Mouse (Mus musculus): ENCODE results near the gene Spef1.

Gene Spef1

DNA sequence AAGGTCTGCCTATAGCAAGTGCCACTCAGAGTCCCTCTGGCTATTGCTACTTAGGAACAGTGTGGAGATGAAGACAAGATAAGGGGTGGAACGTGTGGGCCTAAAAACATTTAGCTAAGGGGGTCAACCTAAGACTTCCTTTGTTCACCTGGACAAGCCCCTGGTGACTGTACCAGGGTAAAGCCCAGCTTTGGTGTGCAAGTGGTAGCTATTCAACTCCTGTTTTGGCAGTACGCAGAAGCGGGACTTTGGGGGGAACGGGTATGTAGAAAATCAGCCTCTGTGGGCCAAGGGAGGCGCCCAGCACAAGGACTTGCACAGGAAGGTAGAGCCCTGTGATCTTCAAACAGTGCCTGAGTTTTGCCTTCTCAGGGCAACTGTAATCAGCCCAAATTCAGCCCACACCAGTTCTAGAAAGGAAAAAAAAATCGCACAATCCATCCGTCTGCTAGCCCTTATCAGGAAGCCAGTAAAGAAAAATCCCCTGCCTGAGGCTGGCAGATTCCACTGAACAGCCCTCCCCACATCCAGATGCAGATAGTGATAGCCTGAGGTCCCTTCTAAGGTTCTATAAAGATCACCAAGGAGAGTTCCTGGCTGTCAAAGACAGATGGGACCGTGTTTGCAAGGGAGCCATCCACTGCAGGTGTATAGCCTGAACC lies 18.6 kb upstream of the Spef1 start:
- no peak for DNase-seq

DNA sequence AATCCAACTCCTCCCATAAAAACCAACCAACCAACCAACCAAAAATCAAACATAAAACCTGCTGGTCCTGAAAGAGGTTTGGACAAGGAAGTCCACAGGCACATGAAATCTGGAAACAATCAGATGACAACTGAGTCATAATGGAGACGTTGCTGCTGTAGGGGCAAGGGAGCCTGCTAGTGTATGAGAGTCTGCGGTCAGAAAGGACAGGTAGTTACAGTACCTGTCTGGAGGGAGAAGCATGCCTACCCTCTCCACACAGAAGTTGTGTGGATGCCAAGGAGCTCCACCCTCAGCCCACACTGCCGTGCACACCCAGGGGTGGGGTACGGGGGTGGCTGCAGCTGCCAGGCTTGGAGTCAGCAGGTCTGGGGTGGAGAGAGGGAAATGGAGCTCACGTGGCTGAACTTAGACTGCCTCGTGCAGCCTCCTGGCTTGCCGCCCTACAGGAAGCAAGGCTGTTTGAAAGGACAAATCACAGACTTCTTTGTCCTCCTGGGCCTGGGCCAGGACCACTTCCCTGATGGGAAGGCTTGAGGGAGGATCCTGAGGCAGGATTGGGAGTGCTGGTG lies 17.4 kb upstream of the Spef1 start:
- DNase-seq = peak; percentile 24

DNA sequence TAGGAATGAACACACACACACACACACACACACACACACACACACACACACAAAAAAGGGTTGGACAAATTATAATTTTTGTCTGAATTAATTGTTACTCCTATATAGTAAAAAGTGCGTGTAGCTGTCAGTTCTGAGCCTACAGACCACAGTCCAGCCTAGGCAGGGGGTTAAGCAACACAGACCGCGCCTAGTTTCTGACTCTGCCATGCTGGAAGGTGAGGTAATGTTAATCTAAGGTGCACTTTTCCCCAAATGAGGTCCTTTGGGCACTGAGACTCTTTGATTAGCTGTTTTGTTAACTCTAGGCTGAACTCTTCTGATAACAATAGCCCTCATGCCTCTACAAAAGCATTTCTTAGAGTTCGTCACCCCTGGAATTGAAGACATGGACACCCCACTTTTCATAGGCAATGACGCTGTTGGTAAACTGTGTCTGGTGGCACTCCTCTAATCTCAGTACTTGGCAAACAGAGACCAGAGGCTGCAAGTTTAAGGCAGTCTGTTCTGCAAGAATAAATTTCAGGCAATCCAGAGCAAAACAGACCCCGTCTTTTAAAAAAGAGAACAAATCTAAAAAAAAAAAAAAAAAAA lies 16.8 kb upstream of the Spef1 start:
- no peak for DNase-seq

DNA sequence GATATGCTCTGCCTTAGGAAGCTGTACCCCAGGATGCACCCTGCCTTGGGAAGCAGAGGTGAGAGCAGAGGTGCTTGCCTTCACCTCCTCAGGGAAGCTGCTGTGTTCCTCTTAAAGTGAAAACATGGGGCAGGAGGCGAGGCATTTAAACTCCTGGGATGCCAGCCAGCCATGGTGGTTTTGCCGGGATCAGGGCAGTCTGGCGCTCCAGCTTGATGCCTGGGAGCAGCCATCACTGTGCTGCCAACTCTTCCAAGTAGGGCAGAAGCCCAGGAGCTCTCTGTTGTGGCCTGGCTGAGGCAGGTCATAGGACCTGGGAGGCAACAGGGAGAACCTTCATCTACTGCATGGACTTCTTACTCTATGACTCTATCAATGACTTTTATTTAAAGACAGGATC lies 14.2 kb upstream of the Spef1 start:
- DNase-seq = no peak

DNA sequence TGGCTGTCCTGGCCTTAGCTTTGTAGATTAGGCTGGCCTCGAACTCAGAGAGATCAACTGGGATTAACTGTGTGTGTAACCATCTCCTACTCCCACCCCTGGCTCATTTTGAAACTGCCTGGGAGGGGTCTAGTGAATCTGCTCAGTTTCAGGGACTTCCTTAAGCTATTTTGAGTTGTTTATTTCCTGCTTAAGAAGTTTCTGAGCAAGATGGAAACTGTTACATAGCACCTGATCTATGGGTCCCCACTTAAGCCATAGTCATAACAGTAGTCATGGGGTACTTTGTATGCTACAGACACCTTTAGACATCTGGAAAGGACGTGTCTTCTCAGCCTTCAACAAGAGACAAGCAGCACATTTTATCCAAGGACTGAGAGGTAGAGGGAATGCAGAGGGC lies 13.6 kb upstream of the Spef1 start:
- no peak for DNase-seq

DNA sequence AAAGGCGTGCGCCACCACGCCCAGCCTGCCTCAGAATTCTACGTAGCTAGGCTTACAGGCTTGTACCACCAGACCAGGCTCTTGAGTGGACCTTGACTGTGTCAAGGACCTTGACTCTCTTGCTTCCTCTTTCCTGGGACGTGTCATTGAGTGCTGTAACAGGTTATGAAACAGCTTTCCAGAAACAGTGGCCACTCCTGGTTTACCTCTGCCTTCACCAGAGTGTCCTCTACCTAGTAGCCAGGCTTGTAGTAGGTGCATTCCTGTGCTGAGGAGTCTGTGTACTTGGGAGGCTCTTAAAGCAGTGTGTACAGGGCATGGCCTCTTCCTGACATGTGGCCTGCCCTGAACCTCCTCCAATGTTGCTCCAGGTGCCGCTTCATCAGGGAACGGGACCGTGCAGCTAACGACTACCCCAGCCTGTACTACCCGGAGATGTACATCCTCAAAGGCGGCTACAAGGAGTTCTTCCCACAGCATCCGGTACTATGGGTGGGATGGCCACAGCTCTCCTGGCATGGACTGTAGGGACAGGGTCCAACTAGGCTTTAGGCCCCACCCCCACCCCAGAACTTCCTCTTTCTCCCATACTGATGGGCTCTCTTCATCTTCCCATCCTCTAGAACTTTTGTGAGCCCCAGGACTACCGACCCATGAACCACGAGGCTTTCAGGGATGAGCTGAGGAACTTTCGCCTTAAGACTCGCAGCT lies 9.7 kb upstream of the Spef1 start:
- DNase-seq = no peak

DNA sequence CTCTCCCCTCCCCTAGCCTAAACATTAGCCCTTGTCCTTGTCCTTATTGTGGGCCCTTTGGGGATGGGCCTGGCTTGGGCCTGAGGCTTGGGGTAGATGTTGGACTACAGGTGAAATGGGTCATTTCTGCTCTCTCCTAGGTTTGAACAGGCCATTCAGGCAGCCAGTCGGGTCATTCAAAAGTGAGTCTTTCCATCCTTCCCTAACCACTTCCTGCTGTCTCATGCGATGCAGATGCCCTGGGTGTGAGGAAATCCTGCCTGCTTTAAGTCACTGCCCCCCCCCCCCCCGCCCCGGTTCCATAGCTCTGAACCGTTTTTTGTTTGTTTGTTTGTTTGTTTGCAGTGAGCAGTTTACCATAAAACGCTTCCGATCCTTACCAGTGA lies 3.9 kb upstream of the Spef1 start:
- DNase-seq = no peak

DNA sequence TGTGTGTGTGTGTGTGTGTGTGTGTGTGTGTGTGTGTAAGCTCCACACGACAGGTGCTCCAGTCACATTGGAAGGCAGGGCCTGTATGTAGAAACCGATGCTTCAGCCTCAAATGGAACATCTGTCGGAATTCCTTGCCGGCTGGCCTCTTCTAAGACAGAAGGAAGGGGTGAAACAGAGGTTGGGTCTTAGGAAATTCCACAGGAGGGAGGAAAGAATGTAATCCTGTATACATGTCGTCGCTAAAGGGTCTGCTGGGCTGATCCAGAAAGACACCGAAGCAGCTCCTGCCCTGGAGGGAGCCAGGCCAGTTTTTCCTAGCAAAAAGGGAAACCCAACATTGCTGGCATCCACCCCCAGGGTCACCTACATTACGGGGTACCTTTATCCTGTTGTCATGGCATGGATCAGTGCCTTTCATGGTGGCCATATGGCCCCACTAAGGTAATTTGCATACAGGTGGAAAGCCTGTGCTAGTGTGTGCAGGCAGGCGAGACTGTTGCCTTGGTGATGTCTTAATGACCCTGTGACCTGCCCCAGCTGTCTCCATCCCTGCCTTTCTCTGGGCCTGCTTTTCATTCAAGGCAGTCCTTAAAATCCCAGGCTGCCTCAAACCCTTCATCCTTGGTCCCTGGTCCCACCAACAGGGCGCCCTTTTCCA lies 3.4 kb upstream of the Spef1 start:
- no peak for DNase-seq

DNA sequence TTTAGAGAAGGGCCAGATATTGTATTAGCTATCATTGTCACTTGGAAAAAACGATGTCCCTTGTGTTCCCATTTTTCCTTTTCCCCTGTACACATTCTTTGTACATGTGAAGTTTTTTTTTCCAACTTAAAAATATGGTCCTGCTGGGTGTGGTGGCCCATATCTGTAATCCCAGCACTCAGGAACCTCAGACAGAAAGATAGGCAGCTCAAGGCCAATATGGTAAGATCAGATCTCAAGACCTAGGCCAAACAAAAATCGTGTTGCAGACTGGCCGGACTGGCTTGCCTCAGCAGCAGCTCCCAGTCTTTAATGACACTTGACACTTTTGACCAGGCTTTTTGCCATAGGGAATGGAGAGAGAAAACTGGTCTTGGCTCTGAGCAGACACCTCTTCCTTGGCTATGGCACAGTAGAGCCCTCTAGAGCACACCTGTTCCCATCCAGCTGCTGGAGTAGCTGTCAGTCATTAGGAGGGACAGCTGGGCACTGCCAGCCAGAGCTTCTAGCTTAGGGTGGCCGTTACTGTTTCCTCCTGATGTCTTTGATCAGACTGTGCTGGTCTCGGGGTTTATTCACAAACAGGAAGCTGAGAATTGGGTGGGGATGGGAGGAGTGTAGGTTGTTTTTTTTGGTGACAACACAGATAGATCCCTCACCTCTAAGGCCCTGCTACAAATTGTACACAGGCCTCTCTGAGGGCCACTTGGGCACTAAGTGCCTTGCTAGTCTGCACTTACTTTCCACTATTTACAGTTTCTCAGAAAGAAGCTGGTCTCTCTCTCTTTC lies 2.6 kb upstream of the Spef1 start:
- DNase-seq = no peak

DNA sequence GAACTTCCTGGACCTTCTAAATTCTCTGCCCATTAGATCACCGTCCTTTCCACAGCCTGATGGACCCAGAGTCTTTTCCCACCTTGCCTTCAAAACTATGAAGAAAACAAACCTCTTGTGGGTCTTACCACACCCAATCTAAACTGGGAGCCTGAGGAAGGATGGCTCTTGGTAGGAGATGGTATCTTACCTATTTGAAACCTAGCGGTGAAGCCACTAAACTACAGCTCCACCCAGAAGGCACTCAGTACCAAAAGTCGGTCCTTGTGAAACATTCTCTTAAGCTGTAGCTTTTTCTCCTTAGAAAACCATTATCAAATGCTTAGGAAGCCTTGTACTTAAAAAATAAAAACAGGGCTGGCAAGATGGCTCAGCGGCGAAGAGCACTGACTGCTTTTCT lies 1.2 kb upstream of the Spef1 start:
- DNase-seq = no peak

DNA sequence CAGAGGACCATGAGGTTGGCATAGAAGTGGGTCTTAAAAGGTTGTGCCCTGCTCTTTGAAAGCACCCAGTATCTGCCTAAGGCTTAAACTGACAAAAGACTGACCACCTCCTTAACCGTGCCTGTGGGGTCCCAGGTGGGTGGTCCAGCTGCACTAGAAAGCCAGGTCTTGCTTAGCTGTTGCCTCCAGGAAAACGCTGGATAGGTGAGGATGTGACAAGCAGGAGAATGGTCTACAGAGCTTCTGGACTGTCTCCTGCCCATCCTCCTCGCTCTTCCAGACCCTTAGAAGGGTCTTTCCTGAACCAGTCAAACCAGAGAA lies 480 bp upstream of the Spef1 start:
- no peak for DNase-seq

DNA sequence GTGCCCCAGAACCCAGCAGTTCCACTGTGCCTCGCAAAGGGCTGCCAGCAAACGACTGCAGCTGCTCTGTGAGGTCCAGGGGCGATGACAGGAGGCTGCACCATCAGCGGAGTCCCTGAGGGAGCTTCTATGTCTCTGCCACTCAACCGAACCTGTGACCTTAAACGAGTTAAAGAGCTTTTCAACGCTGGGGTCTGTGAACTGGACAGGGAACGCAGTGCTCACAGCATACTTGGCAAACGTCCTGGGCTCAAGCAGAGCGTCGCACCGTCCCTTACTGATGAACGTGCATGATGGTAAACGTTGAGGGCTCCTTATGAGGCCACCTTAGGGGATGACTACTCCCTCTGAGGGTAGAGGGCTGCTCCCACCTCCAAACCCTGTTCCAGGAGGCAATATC lies 739 bp downstream of the Spef1 start:
- no peak for DNase-seq

DNA sequence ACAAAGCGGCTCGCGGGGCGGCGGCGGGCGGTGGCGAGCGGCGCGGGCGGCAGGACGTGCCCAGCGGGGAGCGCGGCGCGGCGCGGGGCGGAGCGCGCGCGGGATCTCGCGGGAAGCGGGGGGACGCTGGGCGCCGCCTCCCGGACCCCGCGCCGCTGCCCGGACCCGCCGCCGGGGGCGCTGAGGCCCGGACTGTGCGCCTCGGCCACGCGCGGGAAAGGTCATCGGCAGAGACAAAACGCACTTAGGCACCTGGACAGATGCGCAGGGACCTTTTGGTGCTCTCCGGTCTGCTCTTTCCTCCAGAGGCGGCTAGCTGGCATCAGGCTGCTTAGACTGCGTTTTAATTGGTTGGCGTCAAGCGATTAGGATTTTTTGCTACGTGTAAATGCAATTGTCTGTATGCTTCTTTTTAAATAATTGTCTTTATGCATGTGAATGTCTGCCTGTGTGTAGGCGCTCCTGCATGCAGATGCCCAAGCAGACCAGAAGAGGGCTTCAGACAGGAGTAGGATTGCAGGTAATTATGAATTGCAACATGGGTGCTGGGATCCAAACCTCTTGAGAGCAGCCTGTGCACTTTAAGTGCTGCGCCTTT lies 7.0 kb downstream of the Spef1 start, which contains the start of gene Cenpb:
Cenpb (minus strand) TSS at position 78 of the 598 bp plus-strand sequence.
- peak; percentile 80 for DNase-seq

DNA sequence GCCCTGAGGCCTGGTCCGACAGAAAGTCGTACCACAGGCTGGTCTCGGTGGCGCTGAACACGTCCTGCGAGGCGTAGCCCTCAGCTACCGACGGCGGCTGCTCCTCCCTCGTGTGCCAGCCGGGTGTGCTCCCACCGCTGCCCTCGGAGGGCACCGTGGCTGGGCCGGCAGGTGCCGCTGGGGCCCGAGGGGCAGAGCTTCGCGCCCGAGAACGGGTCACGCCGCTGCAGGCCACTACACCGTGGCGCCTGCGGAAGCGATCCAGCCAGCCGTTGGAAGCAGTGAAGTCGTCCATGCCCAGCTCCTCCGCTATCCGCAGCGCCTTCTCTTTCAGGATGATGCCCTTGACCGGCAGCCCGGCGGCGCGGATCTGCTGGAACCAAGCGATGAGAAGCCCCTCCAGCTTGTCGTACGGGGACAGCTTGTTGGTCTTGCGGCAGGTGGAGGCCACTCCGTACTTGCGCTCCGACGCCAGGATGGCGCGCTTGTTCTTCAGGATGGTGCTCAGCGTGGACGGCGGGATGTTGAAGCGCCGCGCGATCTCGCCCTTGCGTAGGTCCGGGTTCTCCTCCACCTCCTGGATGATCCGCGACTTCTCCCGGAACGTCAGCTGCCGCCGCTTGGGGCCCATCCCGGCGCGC lies 7.7 kb downstream of the Spef1 start:
- DNase-seq = peak; percentile 48

DNA sequence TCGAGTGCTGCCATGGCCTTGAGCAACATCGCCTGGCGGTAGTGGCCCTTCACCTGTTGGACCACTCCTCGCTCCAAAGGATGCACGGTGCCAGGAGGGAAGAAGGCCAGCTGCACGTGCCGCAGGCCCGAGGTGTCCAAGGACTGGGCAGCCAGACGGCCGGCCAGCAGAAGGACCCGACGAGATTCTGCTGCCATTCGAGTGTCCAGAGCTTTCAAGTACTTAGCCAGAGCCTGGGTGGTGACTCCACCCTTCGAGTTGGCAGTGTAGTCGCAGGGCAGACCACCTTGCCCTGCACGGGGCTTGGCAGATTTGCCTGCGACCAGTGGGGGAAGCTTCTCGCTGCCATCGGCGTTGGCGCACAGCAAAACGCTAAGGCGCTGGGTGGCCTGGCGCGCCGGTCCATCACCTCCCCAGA lies 8.2 kb downstream of the Spef1 start:
- DNase-seq = no peak

DNA sequence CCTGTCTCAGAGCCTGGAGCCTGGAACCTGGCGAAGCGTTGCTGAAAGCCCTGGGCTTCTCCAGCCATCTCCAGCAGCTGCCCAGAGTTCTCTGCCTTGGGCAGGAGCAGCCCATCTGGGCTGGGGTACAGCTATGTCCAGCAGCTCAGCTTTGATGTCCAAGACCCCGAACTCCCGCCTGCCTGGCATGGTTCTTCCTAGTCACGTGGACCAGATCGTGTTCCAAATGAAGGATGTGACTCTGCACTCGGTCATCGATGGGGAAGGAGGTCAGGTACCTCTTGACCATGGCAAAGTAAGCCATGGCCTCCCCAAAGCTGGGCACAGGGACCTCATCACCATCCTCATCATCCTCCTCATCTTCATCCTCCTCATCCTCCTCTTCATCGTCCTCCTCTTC lies 9.2 kb downstream of the Spef1 start:
- no peak for DNase-seq

DNA sequence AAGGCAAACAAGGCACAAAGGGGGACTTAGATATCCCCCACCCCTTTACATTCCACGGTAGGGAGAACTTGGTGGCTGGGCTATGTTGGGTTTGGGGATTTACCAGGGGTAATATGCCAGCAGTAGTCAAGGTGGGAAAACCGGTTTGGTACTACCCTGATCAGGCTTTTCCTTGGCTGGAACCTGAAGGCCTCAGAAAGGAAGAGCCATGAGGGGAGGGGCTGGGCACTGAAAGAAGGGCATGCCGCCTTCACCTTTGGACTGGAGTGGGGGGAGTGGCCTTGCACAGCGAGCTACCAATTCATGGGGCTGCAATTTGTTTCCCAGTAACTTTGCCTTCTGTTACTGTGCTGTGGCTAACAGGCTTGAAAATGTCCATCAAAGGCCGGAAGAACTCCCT lies 10.6 kb downstream of the Spef1 start:
- DNase-seq = no peak

DNA sequence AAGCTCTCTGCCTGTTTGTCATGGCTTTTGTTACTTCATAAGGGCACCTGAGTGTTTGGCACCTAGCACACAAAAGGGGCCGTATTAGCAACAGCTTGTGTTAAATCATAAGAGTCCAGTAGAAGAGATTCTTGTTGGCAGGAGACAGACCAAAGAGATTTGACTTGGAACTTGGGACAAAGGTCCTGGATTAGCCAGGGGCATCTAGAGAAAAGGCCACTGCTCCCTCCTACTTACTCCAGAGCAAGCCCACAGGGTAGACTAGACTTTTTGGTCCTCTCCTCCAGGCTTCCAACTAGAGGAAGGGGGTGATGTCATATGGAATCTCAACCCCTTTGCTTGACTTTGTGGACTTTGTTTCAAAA lies 11.2 kb downstream of the Spef1 start:
- DNase-seq = no peak

DNA sequence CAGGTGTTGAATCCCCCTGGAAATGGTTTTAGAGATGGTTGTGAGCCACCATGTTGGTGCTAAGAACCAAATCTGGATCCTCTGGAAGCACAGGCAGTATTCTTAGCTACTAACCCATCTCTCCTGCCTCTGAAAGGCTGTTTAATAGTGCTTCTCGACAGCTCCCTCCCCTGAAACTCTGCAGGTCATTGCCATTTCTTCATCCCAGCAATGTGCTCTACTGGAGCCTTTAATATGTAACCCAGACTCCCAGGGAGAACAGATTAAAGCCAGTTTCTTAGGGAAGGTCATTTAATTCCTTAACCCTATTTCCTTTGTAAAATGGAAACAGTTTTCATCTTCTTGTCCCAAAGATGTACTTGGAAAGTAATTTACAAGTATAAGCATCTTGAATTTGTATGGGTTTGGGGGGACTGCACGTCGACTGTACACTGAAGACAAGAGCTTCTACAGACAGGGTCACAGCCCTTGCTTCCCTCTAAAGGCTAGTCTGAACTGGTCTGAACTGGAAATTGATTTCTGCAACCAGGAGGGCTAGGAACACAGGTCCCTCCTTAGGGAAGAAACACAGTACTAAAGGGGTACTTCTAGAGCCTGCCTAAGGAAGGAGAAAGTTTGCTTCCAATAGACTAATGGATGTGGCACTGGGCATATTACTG lies 11.7 kb downstream of the Spef1 start:
- DNase-seq = no peak

DNA sequence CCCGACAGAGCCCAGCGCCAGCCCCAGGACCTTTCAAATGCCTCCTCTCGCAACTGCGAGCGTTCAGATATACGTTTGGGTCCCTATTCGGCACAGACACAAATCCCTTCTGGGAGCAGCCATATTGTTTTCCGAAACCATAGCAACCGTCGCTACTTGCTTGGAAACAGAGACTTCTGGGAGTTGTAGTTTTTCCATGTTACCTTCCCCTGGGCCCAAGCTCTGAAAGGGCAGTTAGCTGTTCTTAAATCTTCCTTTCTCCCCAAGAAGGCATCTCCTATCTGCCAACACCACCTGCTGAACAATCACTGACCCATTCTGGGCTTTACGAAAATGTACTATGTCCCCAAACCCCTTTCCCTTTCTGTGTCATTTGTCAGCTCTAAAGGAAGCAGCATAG lies 12.4 kb downstream of the Spef1 start:
- DNase-seq = peak; percentile 42

DNA sequence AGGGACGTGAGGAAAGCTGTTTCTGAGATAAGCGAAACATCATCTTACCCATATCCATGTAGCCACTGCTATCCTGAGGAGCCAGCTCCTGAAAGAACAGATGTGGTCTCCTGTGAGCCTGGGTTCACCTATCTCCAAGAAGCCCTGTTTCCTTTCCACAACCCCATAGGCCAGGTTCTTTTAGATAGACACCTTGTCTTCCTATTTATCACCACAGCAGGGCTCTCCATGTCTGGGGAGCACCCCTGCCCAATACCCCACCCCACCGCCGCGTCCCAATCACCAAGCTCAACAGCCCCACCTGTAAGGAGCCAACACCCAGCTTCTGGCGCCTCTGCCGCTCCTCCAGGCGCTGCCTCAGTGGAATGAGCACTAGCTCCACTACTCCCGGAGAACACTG lies 14.8 kb downstream of the Spef1 start:
- no peak for DNase-seq
